Mouse (Mus musculus): ENCODE measurements at regions not wholly inside any gene's neighbourhood (a gene's known extent, or its start where the extent isn't known, plus 50 kb on each side); places are given as distances from the start of the nearest gene placed in this dataset.
A peak's percentile ranks its signal among the peaks of the same experiment; 100 is the strongest.
"Not testable (repeated sequence)": the region's sequence is repeated elsewhere in the genome, so short reads cannot be mapped to it uniquely, and the experiment has no call there.

GRCm38 (mm10) chr5:17176771-17177170 lies 196.2 kb upstream of the Speer4f2 start:
- DNase-seq (ENCODE audit: low read depth, low spot score) = no peak

- DNase-seq (ENCODE audit: low read depth, low spot score) = no peak
Measured at GRCm38 (mm10) chr5:17208554-17209283, 164.3 kb upstream of the Speer4f2 start.

- no peak for DNase-seq (ENCODE audit: low read depth, low spot score)
Measured at GRCm38 (mm10) chr5:17210723-17211245, 162.2 kb upstream of the Speer4f2 start.

DNA sequence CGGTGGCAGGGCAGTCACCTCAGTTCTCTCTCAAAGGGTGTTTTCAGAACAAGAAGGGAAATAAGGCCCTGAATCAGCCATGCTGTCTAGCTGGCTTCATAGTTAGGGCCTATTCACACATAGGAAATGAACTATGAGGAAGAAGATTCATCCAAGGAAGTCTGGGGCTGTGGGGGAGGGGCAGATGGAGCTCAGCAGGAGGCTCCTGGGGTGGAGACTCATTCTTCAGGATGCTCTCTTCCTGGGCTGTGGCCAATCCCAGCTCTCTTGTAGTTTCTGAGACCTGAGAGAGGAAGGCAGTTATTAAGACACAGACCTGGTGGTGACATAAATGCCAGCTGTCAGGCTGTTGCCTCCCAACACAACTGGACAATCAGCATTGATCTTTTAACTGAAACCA lies 149.4 kb upstream of the Speer4f2 start:
- DNase-seq (ENCODE audit: low read depth, low spot score) = not testable (repeated sequence)

DNA sequence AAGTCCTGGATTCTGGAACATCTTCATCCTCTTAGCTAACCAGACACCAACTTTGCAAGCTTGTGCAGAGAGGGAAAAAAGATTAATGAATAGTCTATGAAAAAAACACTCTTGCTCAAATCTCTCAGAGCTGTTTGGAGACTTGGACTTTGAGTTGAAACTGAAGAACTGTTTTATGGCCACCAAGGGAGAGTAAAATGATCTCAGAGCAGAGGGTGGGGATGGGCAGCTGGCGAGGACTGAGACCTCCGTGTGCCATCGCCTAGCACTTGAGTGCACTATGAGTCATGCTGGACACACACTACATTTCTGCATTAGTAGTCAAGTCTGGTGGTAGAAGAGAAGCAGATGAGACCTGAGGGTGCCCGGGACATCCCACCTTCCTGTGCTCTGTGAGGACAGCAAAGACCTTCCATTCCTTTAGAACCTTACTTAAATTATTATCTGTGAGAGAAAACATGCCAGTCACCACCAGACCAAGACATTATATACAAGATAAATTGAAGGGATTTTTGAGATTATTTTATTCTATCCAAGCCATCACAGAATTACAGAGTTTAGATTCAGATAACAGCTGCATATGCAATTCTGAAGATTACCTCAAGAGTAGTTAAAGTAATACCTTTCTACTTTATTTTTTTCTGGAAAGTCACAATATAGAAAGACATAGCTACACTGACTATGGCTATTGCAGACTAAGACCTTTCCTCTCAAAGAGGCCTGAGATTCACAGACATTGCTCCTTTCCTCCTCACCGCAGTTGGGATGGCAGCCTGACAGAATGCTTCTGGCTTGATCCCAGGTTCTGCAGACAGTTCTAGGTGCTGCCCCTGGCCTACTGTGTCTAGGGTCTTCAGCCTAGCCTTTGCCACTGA lies 125.0 kb upstream of the Speer4f2 start:
- DNase-seq (ENCODE audit: low read depth, low spot score) = no peak

- DNase-seq (ENCODE audit: low read depth, low spot score) = no peak
Measured at GRCm38 (mm10) chr5:17260541-17261325, 112.2 kb upstream of the Speer4f2 start.

DNA sequence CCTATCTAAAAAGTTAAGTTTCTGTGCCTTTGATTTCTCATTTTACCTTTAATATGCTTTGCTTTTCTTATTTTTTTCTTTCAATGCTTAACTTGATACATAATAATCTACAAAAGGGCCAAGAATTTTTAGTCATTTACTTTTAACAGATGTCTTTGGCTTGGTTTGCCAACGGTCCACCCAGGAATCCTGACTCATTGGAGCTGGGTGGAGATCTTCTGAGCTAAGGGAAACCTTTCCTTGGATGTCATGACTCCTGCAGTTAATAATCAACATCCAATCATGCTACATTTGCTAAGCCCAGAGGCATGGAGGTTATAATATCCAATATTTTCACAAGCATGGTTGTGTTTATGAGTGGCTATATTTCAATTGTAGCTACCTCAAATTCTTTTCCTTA lies 110.9 kb upstream of the Speer4f2 start:
- no peak for DNase-seq (ENCODE audit: low read depth, low spot score)

GRCm38 (mm10) chr5:17271153-17271552 lies 101.8 kb upstream of the Speer4f2 start:
- no peak for DNase-seq (ENCODE audit: low read depth, low spot score)

GRCm38 (mm10) chr5:17271722-17272479 lies 101.1 kb upstream of the Speer4f2 start:
- DNase-seq (ENCODE audit: low read depth, low spot score) = no peak

- DNase-seq (ENCODE audit: low read depth, low spot score) = no peak
Measured at GRCm38 (mm10) chr5:17275346-17275745, 97.6 kb upstream of the Speer4f2 start.

- no peak for DNase-seq (ENCODE audit: low read depth, low spot score)
Measured at GRCm38 (mm10) chr5:17276782-17277578, 96.0 kb upstream of the Speer4f2 start.

DNA sequence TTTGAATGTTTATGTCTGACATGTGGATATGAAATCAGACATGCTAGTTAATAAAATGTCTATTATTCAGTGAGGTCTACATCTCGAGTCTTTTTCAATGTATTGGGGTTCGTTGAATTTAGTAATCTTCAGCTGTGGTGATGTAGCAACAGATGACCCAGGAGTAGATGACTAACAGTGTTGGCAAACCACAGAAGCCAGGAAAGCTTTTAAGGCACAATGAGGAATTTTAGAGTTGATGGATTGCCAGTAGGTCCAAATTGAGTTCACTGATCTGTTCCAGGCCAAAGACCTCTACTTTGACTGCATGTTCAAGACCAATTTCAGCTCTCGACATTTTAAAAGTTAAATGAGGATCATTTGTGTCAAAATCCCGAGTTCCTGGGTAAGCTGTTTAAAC lies 92.8 kb upstream of the Speer4f2 start:
- no peak for DNase-seq (ENCODE audit: low read depth, low spot score)

GRCm38 (mm10) chr5:17280951-17281350 lies 92.0 kb upstream of the Speer4f2 start:
- no peak for DNase-seq (ENCODE audit: low read depth, low spot score)

- no peak for DNase-seq (ENCODE audit: low read depth, low spot score)
Measured at GRCm38 (mm10) chr5:17289028-17289427, 84.0 kb upstream of the Speer4f2 start.

DNA sequence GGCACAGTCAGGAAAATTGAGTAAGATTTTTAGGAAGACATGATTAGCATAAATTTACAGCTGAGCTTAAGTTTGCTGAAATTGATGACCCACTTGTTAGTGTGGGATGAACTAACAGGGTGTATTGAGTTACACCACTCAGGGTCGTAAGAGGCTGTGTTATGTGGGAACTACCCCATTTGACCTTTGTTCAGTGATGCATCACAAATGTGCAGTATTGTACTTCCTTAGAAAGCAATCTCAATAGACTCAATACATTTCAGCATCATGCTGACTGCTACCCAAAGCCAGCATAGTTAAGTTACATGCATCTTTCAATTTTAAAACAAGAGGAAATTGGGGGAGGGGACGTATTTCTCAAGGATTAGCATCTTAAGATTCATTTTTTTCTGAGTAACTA lies 80.4 kb upstream of the Speer4f2 start:
- DNase-seq (ENCODE audit: low read depth, low spot score) = no peak

- DNase-seq (ENCODE audit: low read depth, low spot score) = no peak
Measured at GRCm38 (mm10) chr5:17296571-17297035, 76.4 kb upstream of the Speer4f2 start.

- DNase-seq (ENCODE audit: low read depth, low spot score) = peak; percentile 3
Measured at GRCm38 (mm10) chr5:17299846-17300245, 73.1 kb upstream of the Speer4f2 start.

- no peak for DNase-seq (ENCODE audit: low read depth, low spot score)
Measured at GRCm38 (mm10) chr5:17321501-17321900, 51.5 kb upstream of the Speer4f2 start.

Measured in brain, embryonic 18.5 days (tissue).